Mouse (Mus musculus): ENCODE measurements around the gene Ppp4c.
A peak's percentile ranks its signal among the peaks of the same experiment; 100 is the strongest.

The Ppp4c gene

DNA sequence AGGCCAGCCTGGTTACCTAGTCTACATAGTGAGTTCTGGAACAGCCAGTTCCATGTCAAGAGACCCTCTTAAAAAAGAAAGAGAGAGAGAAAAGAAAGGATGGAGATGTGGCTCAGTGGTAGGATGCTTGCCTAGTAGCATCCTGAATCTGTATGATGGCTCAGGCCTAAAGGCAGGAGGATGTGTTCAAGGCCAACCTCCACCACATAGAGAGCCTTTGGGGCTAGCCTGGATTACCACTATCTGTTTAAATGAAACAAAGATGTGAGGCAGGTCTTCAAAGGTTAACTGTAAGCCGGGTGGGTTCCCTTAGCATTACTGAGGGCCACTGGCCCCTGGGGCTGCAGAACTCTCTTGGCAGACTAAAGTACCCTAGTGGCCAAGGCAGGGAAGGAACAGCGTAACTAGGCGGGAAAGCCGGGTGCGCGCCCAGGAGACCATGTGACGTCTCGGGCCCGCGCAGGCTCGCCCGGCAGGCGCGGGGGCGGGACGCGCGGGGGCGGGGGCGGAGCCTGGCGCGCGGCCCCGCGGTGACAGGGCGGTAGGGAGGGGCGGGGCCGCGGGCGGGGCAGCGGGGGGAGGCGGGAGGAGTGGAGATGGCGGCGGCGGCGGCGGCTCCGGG, 33.1 kb downstream of the Ppp4c start, which contains the start of gene Mapk3:
Mapk3 (plus strand) TSS at position 552 of the 622 bp plus-strand sequence.
- DNase-seq (ENCODE audit: low read depth): peak; percentile 56

- no peak for DNase-seq (ENCODE audit: low read depth)
Measured at GRCm38 (mm10) chr7:126758539-126758938, 33.8 kb downstream of the Ppp4c start.

DNA sequence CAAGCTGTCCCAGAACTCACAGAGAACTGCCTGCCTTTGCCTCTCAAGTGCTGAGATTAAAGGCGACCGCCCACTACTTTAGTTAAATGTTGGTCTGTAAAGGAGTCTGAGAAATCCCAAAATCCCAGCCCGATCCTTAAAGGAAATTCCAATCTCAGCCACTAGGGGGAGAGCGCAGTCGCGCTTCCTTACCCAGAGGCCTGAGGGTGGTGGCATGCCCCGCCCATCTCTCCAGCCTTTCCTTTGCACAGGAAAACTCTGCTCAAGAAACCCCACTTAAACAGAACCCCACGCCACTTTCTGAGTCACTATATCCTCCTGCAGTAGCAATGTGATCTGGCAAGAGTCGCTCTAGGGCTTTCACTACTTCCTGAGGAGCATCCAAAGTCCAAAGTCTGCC, 37.4 kb downstream of the Ppp4c start:
- peak; percentile 67 for DNase-seq (ENCODE audit: low read depth)

DNA sequence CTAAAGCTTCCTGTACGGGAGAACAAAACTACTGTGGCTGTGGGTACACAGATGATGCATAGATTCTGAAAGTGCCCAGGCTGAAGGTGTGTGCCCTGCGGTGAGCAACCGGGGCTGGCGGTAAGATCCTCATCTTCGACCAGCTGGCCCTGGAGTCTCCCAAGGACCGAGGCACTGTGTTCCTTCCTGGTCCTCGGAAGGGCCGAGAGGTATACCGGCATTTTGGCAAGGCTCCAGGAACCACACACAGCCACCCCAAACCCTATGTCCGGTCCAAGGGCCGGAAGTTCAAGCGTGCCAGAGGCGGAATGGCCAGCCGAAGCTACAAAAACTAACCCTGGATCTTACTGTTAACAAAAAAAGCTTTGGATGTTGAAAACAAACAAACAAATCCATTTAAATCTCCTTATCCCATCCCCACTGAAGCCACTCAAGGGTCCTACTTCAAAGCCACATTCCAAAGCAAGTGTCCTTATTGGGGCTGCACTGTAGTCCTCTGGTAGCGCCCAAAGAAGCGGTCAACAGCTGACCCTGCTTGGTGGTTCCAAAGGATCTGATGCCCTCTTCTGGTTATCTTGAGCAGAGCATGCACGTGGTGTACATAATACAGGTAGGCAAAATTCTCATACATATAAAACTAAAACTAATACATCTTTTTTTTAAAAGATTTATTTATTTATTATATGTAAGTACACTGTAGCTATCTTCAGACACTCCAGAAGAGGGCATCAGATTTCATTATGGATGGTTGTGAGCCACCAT, 42.5 kb downstream of the Ppp4c start:
- no peak for DNase-seq (ENCODE audit: low read depth)

GRCm38 (mm10) chr7:126748824-126749223, 43.5 kb downstream of the Ppp4c start:
- DNase-seq (ENCODE audit: low read depth): no peak

DNA sequence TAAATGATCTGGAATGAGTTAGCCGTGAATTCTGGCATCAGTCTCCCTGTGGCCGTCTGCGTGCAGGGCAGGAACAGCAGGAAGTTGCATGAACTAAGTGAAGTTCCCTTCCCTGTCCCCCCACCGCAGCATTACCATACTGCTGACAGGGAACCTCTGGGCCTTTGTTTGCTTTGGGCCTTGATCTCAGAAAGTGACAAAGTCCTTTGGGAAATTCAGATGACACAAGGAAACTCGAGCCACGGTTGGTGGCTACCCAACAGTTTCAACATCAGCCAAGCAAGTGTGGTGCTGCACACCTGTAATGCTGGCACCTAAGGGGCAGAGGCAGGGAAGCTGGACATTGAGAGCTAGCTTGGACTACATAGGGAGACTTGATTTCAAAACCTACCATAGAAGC, 45.5 kb downstream of the Ppp4c start:
- no peak for DNase-seq (ENCODE audit: low read depth)

- DNase-seq (ENCODE audit: low read depth): no peak
Measured at GRCm38 (mm10) chr7:126746066-126746465, 46.2 kb downstream of the Ppp4c start.

GRCm38 (mm10) chr7:126741964-126742482, 50.3 kb downstream of the Ppp4c start:
- no peak for DNase-seq (ENCODE audit: low read depth)

DNA sequence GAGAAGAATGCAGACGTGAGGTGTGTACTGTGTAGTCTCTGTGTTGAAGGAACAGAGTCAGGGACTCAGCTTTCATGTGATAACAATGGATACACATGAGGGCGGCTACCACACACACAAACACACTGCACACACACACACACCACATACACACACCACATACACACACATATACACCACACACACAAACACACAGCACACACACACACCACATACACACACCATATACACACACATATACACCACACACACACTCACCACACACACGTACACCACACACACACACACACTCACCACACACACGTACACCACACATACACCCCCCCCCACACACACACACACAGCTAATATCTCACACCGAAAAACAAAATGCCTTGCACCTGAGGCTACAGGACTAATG, 50.8 kb downstream of the Ppp4c start:
- DNase-seq (ENCODE audit: low read depth): no peak

DNA sequence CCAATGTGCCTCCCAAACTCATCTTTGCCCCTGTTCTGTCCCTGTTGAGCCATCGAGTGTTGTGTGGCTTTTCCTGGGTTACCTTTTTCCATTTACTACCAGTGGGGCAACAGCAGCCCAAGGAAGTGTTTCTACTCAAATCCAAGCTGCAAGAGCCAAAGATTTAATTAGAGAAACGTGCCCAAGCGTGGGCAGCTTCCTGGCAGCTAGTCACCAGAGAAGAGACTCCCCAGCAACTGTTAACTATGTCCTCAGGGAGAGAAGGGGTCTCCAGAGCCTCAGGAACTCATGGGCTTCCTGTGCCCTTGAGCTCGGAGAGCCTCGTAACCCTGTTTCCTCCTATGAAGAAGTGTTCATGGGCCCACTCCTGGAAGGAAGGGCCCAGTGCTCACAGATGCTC, 51.3 kb downstream of the Ppp4c start:
- no peak for DNase-seq (ENCODE audit: low read depth)

- no peak for DNase-seq (ENCODE audit: low read depth)
Measured at GRCm38 (mm10) chr7:126740132-126740735, 52.1 kb downstream of the Ppp4c start.

GRCm38 (mm10) chr7:126739551-126739950, 52.7 kb downstream of the Ppp4c start:
- no peak for DNase-seq (ENCODE audit: low read depth)

GRCm38 (mm10) chr7:126736122-126736521, 56.2 kb downstream of the Ppp4c start:
- no peak for DNase-seq (ENCODE audit: low read depth)

Data from fibroblast of lung, adult 2 months (primary cell).